Mouse (Mus musculus) heart, adult 2 months (tissue): ENCODE measurements at regions not wholly inside any gene's neighbourhood (a gene's known extent, or its start where the extent isn't known, plus 50 kb on each side); places are given as distances from the start of the nearest gene placed in this dataset.

Experiments
- DNase-seq, 2 experiments: peaks; one replicate each; pipeline ENCODE4 v3.0.0; 2021
- H3K27ac ChIP-seq: fragments of 200-600 bp; 2 replicates; pipeline ENCODE4 v1.8.1; 2022
- H3K27me3 ChIP-seq: fragments of 200-500 bp; 2 replicates; pipeline ENCODE4 v1.6.1; 2012; ENCODE audit warnings: mild to moderate bottlenecking, low read length, inconsistent platforms, mixed read lengths; ENCODE audit not compliant: control insufficient read depth, insufficient read depth
- H3K36me3 ChIP-seq: fragments of 200-500 bp; 2 replicates; pipeline ENCODE4 v1.6.1; 2012; ENCODE audit warnings: low read length, inconsistent platforms; ENCODE audit not compliant: control insufficient read depth, insufficient read depth
- H3K4me1 ChIP-seq: fragments of 200-500 bp; 2 replicates; pipeline ENCODE4 v1.6.1; 2011; ENCODE audit warnings: low read length; ENCODE audit not compliant: control insufficient read depth, insufficient read depth
- H3K4me3 ChIP-seq: fragments of 200-600 bp; 2 replicates; pipeline ENCODE4 v1.8.1; 2022
- H3K79me2 ChIP-seq: fragments of 200-500 bp; replicated peaks from 2 replicates; pipeline ENCODE4 v1.6.1; 2012; ENCODE audit warnings: mild to moderate bottlenecking, inconsistent platforms, low read length, moderate library complexity, mixed read lengths; ENCODE audit not compliant: control insufficient read depth, insufficient read depth
- H3K9ac ChIP-seq: fragments of 200-500 bp; 2 replicates; pipeline ENCODE4 v1.6.1; 2012; ENCODE audit warnings: low read depth, mild to moderate bottlenecking, control low read depth, inconsistent platforms, low read length, mixed read lengths
- CTCF ChIP-seq: fragments of 200-600 bp; IDR thresholded peaks from 2 replicates; pipeline ENCODE4 v1.8.1; 2022; ENCODE audit warnings: antibody characterized with exemption, mild to moderate bottlenecking, moderate library complexity
- EP300 ChIP-seq: fragments of 200-500 bp; IDR thresholded peaks from 2 replicates; pipeline ENCODE4 v1.6.1; 2011; ENCODE audit warnings: low read depth, low read length, control low read depth; ENCODE audit not compliant: insufficient read depth
- POLR2A ChIP-seq: fragments of 200-500 bp; IDR thresholded peaks from 2 replicates; pipeline ENCODE4 v1.6.1; 2011; ENCODE audit warnings: mild to moderate bottlenecking, low read depth, low read length, control low read depth; ENCODE audit not compliant: insufficient read depth
- WGBS: fragments of 180-500 bp; shearing (Covaris S2); methylation state at CpG from one replicate; pipeline ENCODE4 v1.1.7; 2018; 5-methylcytosine and 5-hydroxymethylcytosine counted together
- intact Hi-C: fragments of 180-260 bp; cut with DNase I; formaldehyde crosslinking; loops from one replicate; pipeline ENCODE4 v1.15.1; 2025

DNA sequence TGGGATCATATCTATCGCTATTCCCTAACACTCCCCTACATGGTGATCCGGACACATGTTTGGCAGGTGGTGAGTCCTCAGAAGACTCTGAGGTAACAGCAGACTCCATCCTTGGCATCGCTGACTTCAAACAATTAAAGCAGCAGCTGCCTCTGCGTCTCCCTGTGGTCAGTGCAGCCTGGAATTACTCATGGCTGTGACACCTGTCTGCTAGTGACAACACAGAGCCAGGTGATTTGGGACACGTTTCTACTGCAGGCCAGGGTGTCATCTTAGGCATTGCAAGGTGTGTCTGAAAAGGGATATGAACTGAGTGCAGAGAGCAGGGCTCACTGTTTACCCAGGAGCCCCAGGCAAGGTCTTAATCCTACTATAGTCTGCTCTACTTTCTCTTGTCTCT lies 58.8 kb upstream of the Errfi1 start:
- H3K79me2 ChIP-seq = no peaks in the 10 kb centered on the region
- intact Hi-C loops = no loop called here
- WGBS = 58% methylated on average over 5 of the region's 5 CpGs
- peak overlapping the region; percentile 51 for H3K27ac ChIP-seq
- no peak for TF ChIP-seq POLR2A
- TF ChIP-seq EP300 = no peak
- no peak for TF ChIP-seq CTCF
- peaks cover 8% of the 10 kb centered on the region for H3K4me1 ChIP-seq
- H3K4me3 ChIP-seq = no peak overlapping the region
- no peak for DNase-seq
- no peaks in the 10 kb centered on the region for H3K27me3 ChIP-seq
- no peak overlapping the region for H3K9ac ChIP-seq
- H3K36me3 ChIP-seq = no peaks in the 10 kb centered on the region

DNA sequence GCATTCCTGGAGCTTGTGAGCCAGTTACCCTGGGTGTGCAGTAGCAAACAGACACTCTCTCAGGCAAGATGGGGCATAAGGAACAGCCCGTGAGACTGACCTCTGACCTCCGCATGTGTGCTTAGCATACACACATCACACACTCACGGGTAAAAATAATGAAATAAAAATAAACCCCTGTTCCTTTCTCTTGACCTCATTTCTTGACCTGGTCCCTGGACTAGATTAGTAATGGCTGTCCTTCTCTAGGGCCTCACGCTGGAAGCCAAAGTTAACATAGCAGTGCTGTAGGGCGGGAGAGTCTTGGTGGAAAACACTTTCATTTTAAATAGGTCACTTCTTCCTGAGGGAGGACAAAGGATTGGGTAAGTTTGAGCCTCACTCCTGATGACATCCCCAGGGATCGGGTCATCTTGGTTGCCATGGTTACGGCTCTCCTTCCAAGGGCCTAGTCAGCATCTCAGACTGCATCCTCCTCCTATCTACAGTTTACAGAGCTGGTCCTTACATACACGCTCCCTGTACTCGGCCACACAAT lies 59.4 kb upstream of the Errfi1 start:
- intact Hi-C loops = no loop called here
- 57% methylated on average over 9 of the region's 9 CpGs for whole genome bisulfite sequencing
- Histone ChIP-seq H3K27me3 (no peaks in the 10 kb centered on the region), H3K36me3 (no peaks in the 10 kb centered on the region), H3K79me2 (no peaks in the 10 kb centered on the region), H3K27ac (peak overlapping the region; percentile 54), H3K4me1 (peaks cover 6% of the 10 kb centered on the region), H3K9ac (no peak overlapping the region), H3K4me3 (no peak overlapping the region)
- TF ChIP-seq POLR2A = no peak
- TF ChIP-seq EP300 = no peak
- no peak for TF ChIP-seq CTCF
- peak; percentile 42 to 59 for DNase-seq

DNA sequence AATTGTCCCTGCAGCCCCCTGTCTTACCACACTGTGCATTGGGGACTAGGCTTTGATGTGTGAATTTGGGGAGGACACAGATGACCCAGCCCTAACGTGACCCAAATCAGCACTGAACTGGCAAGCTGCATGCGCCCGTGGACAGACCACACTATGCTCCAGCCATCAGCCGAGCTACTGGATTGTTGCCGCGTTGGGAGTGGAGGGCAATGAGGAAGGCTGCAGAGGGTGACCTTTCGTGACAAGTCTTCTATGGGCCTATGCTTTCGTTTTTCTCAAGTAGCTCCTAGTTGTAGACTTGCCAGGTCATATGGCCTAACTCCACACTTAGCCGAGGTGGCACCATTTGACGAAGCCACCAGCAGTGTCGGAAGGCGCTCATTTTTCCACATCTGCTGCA lies 60.6 kb upstream of the Errfi1 start:
- Histone ChIP-seq H3K27ac (no peak overlapping the region), H3K4me3 (no peak overlapping the region), H3K9ac (no peak overlapping the region), H3K36me3 (no peaks in the 10 kb centered on the region), H3K79me2 (no peaks in the 10 kb centered on the region), H3K4me1 (peaks cover 3% of the 10 kb centered on the region), H3K27me3 (no peaks in the 10 kb centered on the region)
- WGBS = 91% methylated on average over 12 of the region's 12 CpGs
- TF ChIP-seq POLR2A (no peak), EP300 (no peak), CTCF (no peak)
- intact Hi-C loops = no loop called here
- no peak for DNase-seq

DNA sequence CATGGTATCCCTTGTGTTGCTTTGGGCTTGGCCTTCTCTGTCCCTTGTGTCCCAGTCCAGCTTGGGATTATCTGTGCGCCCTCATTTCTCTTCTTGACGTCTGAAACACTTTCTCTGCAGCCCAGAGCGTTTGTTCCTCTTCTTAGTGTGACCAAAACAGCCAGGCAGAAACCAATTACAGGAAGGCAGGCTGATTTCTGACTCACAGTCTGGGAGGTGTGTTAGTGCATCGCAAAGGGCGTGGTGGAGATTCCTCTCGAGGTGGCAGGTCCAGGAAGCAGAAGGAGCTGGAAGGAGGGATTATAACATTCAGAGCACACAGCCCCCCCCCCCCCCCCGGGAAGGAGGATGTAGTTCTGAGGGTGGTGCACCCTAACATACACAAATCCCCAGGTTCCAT lies 64.6 kb upstream of the Errfi1 start:
- Histone ChIP-seq H3K4me3 (no peak overlapping the region), H3K4me1 (peaks cover 5% of the 10 kb centered on the region), H3K79me2 (no peaks in the 10 kb centered on the region), H3K27ac (no peak overlapping the region), H3K27me3 (no peaks in the 10 kb centered on the region), H3K36me3 (no peaks in the 10 kb centered on the region), H3K9ac (no peak overlapping the region)
- TF ChIP-seq EP300 = no peak
- TF ChIP-seq POLR2A = no peak
- no peak for TF ChIP-seq CTCF
- intact Hi-C loops = loop anchor here (5.0 kb wide), 1 partner anchor 63 kb away; the partner anchor contains the start of gene Errfi1
- WGBS = 59% methylated on average over 7 of the region's 7 CpGs
- no peak for DNase-seq

DNA sequence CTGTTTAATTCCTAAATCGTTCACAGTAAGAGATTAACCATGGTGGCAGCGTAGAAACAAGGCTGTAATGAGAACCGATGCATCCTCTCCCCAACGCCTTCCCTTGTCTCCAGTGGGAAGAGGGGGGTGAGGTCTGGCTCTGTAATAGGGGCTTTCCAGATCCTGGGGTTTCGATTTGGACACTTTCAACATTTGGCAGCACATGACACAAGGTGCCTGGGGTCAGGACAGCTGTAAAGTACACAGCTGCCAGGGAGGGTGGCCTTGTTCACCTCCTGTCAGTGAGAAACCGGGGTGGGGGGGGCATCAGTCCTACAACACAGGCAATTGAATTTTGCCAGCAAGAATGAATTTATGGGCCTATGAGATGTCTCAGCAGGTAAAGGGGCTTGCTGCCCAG lies 66.6 kb upstream of the Errfi1 start:
- H3K27ac ChIP-seq = peak overlapping the region; percentile 23
- intact Hi-C loops = loop anchor here (5.0 kb wide), 1 partner anchor 65 kb away; the partner anchor contains the start of gene Errfi1

DNA sequence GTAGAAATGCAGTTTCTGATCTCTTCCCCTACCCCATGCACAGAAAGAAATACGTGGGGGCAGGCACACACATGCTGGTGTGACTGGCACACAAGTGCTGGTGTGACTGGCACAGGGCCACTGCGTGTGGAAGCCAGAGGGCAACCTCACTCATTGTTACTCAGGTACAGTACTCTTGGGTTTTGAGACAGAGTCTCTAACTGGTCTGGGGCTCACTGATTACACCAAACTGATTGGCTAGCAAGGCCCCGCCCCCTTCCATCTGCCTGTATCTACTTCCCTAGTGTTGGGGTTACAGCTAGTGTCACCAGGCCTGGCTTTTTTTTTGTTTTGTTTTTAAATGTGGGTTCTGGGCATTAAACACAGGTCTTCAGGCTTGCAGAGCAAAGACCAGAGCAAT lies 67.1 kb upstream of the Errfi1 start:
- no peaks in the 10 kb centered on the region for H3K79me2 ChIP-seq
- TF ChIP-seq POLR2A (no peak), CTCF (no peak), EP300 (no peak)
- no peaks in the 10 kb centered on the region for H3K36me3 ChIP-seq
- WGBS = 85% methylated on average over 3 of the region's 3 CpGs
- H3K4me1 ChIP-seq = peaks cover 7% of the 10 kb centered on the region
- intact Hi-C loops = loop anchor here (5.0 kb wide), 1 partner anchor 66 kb away; the partner anchor contains the start of gene Errfi1
- H3K27me3 ChIP-seq = no peaks in the 10 kb centered on the region
- H3K27ac ChIP-seq = peak overlapping the region; percentile 30
- DNase-seq = no peak
- H3K4me3 ChIP-seq = no peak overlapping the region
- no peak overlapping the region for H3K9ac ChIP-seq

More for the DNA sequence above, 66.6 kb upstream of the Errfi1 start:
- DNase-seq = no peak
- Histone ChIP-seq H3K9ac (no peak overlapping the region), H3K27me3 (no peaks in the 10 kb centered on the region), H3K79me2 (no peaks in the 10 kb centered on the region), H3K4me3 (no peak overlapping the region), H3K36me3 (no peaks in the 10 kb centered on the region), H3K4me1 (peaks cover 7% of the 10 kb centered on the region)
- TF ChIP-seq POLR2A = no peak
- no peak for TF ChIP-seq EP300
- TF ChIP-seq CTCF = no peak
- 73% methylated on average over 6 of the region's 6 CpGs for WGBS
